Mouse (Mus musculus) macrophage (primary cell): ENCODE results near the gene Irf2bp2. TPM values are rescaled to one million over a fixed set of nuclear protein-coding genes. Genes with fewer than 3 reads are reported as not detected.
A peak's percentile ranks its signal among the peaks of the same experiment; 100 is the strongest.
"Not testable (repeated sequence)": the region's sequence is repeated elsewhere in the genome, so short reads cannot be mapped to it uniquely, and the experiment has no call there.

Experiments
- H3K27ac ChIP-seq: fragments of 350-480 bp; formaldehyde crosslinking; 2 replicates; pipeline ENCODE4 v1.9.0; 2021
- H3K36me3 ChIP-seq: fragments of 350-480 bp; formaldehyde crosslinking; 2 replicates; pipeline ENCODE4 v1.9.0; 2021; ENCODE audit errors: inconsistent target
- H3K4me3 ChIP-seq: fragments of 350-480 bp; formaldehyde crosslinking; 2 replicates; pipeline ENCODE4 v1.9.0; 2021; ENCODE audit errors: inconsistent target
- H3K79me2 ChIP-seq: fragments of 350-480 bp; formaldehyde crosslinking; 2 replicates; pipeline ENCODE4 v1.9.0; 2021; ENCODE audit errors: inconsistent target
- WGBS: methylation state at CpG from one replicate; pipeline ENCODE4 v1.1.7; 2026; ENCODE audit warnings: inconsistent platforms; ENCODE audit not compliant: missing documents; 5-methylcytosine and 5-hydroxymethylcytosine counted together
- polyA plus RNA-seq: library from polyadenylated mRNA; stranded (reverse); fragments of 250-400 nt; gene quantifications from 3 replicates; pipeline ENCODE4 v1.2.4, GENCODE M21; 2018; ENCODE audit warnings: inconsistent platforms

The Irf2bp2 gene
- polyA plus RNA-seq, 1 experiment from 2014 or later = 39.1 TPM

GRCm38 (mm10) chr8:126614740-126615132, 20.9 kb upstream of the Irf2bp2 start:
- H3K4me3 ChIP-seq = no peak overlapping the region
- H3K36me3 ChIP-seq = no peaks in the 10 kb centered on the region
- H3K27ac ChIP-seq = no peak overlapping the region
- WGBS = 82% methylated on average over 5 of the region's 5 CpGs
- H3K79me2 ChIP-seq = no peaks in the 10 kb centered on the region

- no peaks in the 10 kb centered on the region for H3K79me2 ChIP-seq
- H3K27ac ChIP-seq = no peak overlapping the region
- H3K36me3 ChIP-seq = no peaks in the 10 kb centered on the region
- WGBS = 58% methylated on average over 8 of the region's 8 CpGs
- no peak overlapping the region for H3K4me3 ChIP-seq
Observed at GRCm38 (mm10) chr8:126614062-126614739, 20.4 kb upstream of the Irf2bp2 start.

DNA sequence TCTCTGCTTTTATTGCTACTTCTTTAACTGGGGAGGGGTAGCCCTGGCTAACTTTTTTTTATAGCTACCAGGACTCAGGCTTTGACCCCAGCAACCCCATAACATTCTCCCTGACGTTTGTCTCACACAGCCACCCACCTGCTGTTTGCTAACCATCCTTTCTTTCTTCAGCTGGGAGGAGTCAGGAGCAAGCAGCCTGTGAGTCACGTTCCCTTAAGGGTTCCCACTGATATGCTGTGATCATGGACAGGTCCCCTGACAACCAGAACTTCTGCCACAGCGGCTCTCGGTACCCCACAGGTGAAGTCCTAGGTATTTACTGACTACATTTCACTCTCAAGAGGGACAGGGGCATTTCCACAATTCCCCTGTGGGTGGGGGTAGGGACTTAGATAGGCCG, 19.4 kb upstream of the Irf2bp2 start:
- no peaks in the 10 kb centered on the region for H3K36me3 ChIP-seq
- 90% methylated on average over 5 of the region's 5 CpGs for WGBS
- H3K27ac ChIP-seq = no peak overlapping the region
- H3K4me3 ChIP-seq = no peak overlapping the region
- H3K79me2 ChIP-seq = no peaks in the 10 kb centered on the region

GRCm38 (mm10) chr8:126612739-126613138, 19.0 kb upstream of the Irf2bp2 start:
- H3K36me3 ChIP-seq = no peaks in the 10 kb centered on the region
- WGBS = 96% methylated on average over 3 of the region's 3 CpGs
- no peaks in the 10 kb centered on the region for H3K79me2 ChIP-seq
- no peak overlapping the region for H3K4me3 ChIP-seq
- H3K27ac ChIP-seq = no peak overlapping the region

GRCm38 (mm10) chr8:126610713-126611112, 16.9 kb upstream of the Irf2bp2 start:
- WGBS = 67% methylated on average over 3 of the region's 3 CpGs
- no peaks in the 10 kb centered on the region for H3K79me2 ChIP-seq
- no peak overlapping the region for H3K27ac ChIP-seq
- H3K4me3 ChIP-seq = no peak overlapping the region
- no peaks in the 10 kb centered on the region for H3K36me3 ChIP-seq

- H3K79me2 ChIP-seq = no peaks in the 10 kb centered on the region
- WGBS = 96% methylated on average over 11 of the region's 11 CpGs
- H3K4me3 ChIP-seq = no peak overlapping the region
- H3K36me3 ChIP-seq = no peaks in the 10 kb centered on the region
- H3K27ac ChIP-seq = no peak overlapping the region
Observed at GRCm38 (mm10) chr8:126609556-126610263, 15.9 kb upstream of the Irf2bp2 start.

DNA sequence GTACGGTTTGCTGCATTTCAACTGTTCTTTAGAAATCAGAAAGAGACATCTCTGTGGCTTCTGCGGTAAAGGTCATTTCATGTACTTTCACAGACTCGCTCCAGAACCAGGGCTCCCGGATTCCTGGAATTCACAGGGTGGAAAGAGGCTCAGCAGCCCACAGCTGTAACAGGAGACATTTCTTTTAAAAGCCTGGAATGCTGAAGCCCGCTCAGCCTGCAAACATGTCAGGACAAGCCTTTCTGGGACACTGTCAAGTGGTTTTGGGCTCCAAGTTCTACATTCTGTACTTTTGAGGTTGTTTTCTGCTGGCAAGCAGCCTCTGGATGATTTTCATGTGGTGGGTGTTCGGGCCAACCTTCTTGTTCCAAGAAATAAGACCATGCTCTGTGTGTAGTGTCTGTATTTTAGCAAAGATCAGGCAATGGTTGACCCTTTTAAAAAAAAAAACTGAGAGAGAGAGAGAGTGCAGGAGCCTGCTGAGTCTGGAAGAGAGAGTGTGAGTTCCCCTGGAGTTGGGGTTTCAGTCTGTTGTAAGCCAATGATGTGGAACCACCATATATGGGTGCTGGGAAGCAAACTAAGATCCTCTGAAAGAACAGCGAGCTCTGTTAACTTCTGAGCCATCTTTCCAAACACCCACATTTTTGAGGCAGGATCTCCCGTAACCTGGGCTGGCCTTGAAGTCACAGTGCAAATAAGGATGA, 9.6 kb upstream of the Irf2bp2 start:
- WGBS = 87% methylated on average over 7 of the region's 8 CpGs
- Histone ChIP-seq H3K4me3 (no peak overlapping the region), H3K27ac (no peak overlapping the region), H3K79me2 (no peaks in the 10 kb centered on the region), H3K36me3 (no peaks in the 10 kb centered on the region)

DNA sequence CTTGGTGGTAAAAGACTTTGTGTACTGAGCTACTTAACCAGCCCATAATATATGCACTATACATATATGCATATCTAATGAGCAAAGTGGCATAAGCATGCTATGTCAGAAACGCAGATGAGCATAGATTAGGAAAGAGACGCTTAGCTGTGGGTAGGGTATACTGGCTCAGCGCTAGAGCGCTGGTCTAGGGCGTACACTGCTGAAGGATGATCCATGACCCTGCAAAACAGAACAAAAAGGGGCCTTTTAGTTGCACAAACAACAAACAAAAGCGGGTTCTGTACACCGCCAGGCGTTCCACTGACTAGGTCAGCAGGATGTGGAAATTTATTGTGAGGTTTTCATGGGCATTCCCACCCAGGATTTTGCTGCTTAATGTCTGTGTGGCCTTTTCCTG, 8.9 kb upstream of the Irf2bp2 start:
- 94% methylated on average over 8 of the region's 8 CpGs for WGBS
- Histone ChIP-seq H3K79me2 (no peaks in the 10 kb centered on the region), H3K27ac (no peak overlapping the region), H3K4me3 (no peak overlapping the region), H3K36me3 (no peaks in the 10 kb centered on the region)

GRCm38 (mm10) chr8:126601325-126601724, 7.5 kb upstream of the Irf2bp2 start:
- no peaks in the 10 kb centered on the region for H3K79me2 ChIP-seq
- H3K36me3 ChIP-seq = no peaks in the 10 kb centered on the region
- WGBS = 95% methylated on average over 5 of the region's 5 CpGs
- no peak overlapping the region for H3K4me3 ChIP-seq
- H3K27ac ChIP-seq = no peak overlapping the region

GRCm38 (mm10) chr8:126600816-126601243, 7.0 kb upstream of the Irf2bp2 start:
- Histone ChIP-seq H3K79me2 (no peaks in the 10 kb centered on the region), H3K4me3 (no peak overlapping the region), H3K27ac (no peak overlapping the region), H3K36me3 (no peaks in the 10 kb centered on the region)
- 85% methylated on average over 7 of the region's 7 CpGs for WGBS

DNA sequence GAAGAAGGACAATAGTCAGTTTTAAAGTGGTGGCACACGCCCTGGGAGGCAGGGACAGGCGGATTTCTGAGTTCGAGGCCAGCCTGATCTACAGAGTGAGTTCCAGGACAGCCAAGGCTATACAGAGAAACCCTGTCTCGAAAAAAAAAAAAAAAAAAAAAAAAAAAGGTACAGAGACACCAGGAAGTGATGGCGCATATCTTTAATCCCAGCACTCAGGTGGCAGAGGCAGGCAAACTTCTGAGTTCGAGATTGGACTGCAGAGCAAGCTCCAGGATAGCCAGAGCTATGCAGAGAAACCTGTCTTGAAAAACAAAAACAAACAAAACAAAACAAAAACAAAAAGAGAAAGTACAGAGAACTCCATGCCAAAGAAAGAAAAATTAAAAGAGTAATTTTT, 6.6 kb upstream of the Irf2bp2 start:
- H3K36me3 ChIP-seq, H3K4me3 ChIP-seq, H3K27ac ChIP-seq, H3K79me2 ChIP-seq: not testable (repeated sequence)
- 86% methylated on average over 2 of the region's 6 CpGs for WGBS

DNA sequence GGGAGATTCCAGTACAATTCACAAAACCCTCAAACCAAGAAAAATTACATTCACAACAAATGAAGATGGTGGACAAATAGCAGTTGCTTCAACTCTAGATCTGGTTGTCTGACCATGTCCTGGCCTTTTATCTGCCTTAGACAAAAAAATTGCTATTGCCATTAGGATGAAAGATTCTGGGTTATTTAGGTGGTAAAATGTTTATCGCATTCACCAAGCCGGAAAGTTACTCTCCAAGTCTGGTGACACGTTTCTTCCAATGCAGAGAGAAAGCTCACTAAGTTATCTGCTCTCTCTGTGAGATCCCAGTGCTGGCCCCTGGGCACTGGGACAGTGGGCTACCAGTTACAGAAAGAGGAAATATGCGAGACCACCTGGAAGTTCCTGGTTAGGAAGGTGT, 5.5 kb upstream of the Irf2bp2 start:
- H3K36me3 ChIP-seq = no peaks in the 10 kb centered on the region
- no peak overlapping the region for H3K4me3 ChIP-seq
- 91% methylated on average over 4 of the region's 4 CpGs for WGBS
- no peak overlapping the region for H3K27ac ChIP-seq
- no peaks in the 10 kb centered on the region for H3K79me2 ChIP-seq

DNA sequence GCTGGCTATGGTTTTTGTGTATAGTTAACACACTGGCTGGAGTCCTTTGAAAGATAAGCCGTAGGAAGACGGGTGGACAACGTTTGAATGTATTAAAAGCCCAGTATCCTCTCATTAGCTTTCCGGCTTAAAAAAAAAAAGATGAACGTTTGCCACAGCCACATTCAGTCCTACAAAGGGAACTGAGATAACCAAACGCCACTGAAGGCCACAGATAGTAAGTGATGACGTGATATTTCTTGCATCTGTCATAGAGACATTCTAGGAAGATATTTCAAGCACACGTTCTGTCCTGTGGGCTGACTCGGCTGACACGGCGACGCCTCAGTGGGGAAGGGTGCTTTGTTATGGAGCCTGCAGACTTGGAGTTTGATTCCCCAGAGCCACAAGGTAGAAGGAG, 4.4 kb upstream of the Irf2bp2 start:
- 11% methylated on average over 12 of the region's 12 CpGs for WGBS
- no peaks in the 10 kb centered on the region for H3K79me2 ChIP-seq
- H3K27ac ChIP-seq = peak overlapping the region; percentile 99
- no peaks in the 10 kb centered on the region for H3K36me3 ChIP-seq
- H3K4me3 ChIP-seq = no peak overlapping the region

GRCm38 (mm10) chr8:126596721-126597120, 2.9 kb upstream of the Irf2bp2 start:
- H3K27ac ChIP-seq = peak overlapping the region; percentile 99
- 97% methylated on average over 5 of the region's 5 CpGs for WGBS
- H3K79me2 ChIP-seq = peaks cover 7% of the 10 kb centered on the region
- H3K4me3 ChIP-seq = no peak overlapping the region
- H3K36me3 ChIP-seq = no peaks in the 10 kb centered on the region

DNA sequence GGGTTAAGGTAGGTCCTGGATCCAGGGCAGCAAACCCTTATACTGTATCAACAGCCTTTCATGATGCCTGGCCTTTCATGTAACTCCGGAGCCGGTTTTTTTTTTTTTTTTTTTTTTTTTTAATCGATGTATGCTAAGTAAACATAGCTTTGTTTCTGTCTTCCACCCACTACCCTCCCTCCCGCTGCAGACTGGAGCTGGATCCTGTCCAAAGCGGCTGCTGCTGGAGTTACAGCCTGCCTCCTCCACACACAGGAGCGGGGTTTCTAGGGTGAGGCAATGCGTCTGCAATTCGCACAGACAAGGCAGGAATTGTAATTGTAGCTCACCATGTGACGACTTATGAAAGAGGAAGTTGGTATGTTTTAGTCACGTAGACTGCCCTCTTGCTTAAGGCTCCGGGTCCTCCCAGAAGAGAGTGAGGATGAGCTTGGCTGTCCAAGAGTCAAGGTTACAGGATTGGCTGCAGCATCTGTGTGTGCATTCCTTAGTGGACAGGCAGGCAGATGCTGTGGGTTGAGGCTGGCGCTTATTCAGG, 2.4 kb upstream of the Irf2bp2 start:
- WGBS = 0% methylated on average over 8 of the region's 12 CpGs
- H3K4me3 ChIP-seq = peak overlapping the region; percentile 40
- peaks cover 12% of the 10 kb centered on the region for H3K79me2 ChIP-seq
- peak overlapping the region; percentile 99 for H3K27ac ChIP-seq
- H3K36me3 ChIP-seq = no peaks in the 10 kb centered on the region
